Mouse (Mus musculus) neural tube, embryonic 12.5 days (tissue): Measurements from ENCODE around the gene Dhtkd1. TPM values are rescaled to one million over a fixed set of nuclear protein-coding genes. Genes with fewer than 3 reads are reported as not detected.

Source experiments
- ATAC-seq: fragments of 200-750 bp; cut with Nextera tagmentation; 2 replicates; pipeline ENCODE4 v1.8.0; 2017; ENCODE audit warnings: low read depth, mild to moderate bottlenecking, moderate TSS enrichment, moderate library complexity; ENCODE audit not compliant: low FRiP score
- H3K27ac ChIP-seq: fragments of 300-500 bp; sonication (generic); 2 replicates; pipeline ENCODE4 v1.5.1; 2016
- H3K27me3 ChIP-seq: fragments of 300-500 bp; sonication (generic); replicated peaks from 2 replicates; pipeline ENCODE4 v1.6.1; 2016; ENCODE audit warnings: mild to moderate bottlenecking
- H3K36me3 ChIP-seq: fragments of 300-500 bp; sonication (generic); 2 replicates; pipeline ENCODE4 v1.6.1; 2016; ENCODE audit warnings: mild to moderate bottlenecking
- H3K4me1 ChIP-seq: fragments of 300-500 bp; sonication (generic); 2 replicates; pipeline ENCODE4 v1.6.1; 2016
- H3K4me2 ChIP-seq: fragments of 300-500 bp; sonication (generic); replicated peaks from 2 replicates; pipeline ENCODE4 v1.6.1; 2016; ENCODE audit warnings: mild to moderate bottlenecking
- H3K4me3 ChIP-seq: fragments of 300-500 bp; sonication (generic); 2 replicates; pipeline ENCODE4 v1.5.1; 2016
- H3K9ac ChIP-seq: fragments of 300-500 bp; sonication (generic); 2 replicates; pipeline ENCODE4 v1.6.1; 2016; ENCODE audit warnings: mild to moderate bottlenecking
- H3K9me3 ChIP-seq: fragments of 300-500 bp; sonication (generic); 2 replicates; pipeline ENCODE4 v1.6.1; 2016; ENCODE audit warnings: mild to moderate bottlenecking
- WGBS: fragments of 180-500 bp; shearing (Covaris S2); methylation state at CpG from one replicate; pipeline ENCODE4 v1.1.7; 2016; 5-methylcytosine and 5-hydroxymethylcytosine counted together
- polyA plus RNA-seq: library from polyadenylated mRNA; unstranded; fragments of >200 nt; fragmentation: Nextera tagmentation; extraction: Ambion mirVana; gene quantifications from 2 replicates; pipeline ENCODE4 v1.2.1, GENCODE M21; 2016

Gene Dhtkd1
- polyA plus RNA-seq, 1 experiment from 2014 or later, result 5.5 TPM

DNA sequence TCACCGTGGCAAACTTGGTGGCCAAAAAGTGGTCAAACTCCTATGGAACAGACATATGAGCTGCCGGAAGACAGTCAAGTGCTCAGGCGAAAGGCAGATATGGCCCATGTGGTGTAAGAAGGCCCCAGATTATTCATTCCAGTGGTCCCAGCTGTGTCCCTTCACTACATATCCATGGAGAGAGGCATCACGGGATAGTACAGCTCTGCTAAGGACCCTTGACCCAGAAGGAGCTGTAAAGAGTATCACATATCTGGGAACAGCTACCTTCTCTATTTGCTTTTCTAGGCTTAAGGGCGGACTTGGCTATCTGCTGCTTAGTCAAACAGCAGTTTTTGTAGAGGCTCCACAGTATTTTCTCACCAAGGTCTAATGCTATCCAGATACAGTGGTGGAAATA is 12.8 kb downstream of the Dhtkd1 start:
- WGBS, result 87% methylated on average over 5 of the region's 5 CpGs
- peaks cover 17% of the 10 kb centered on the region; the same call in 1 of the 2 replicates for H3K36me3 ChIP-seq
- no peaks in the 10 kb centered on the region for H3K27me3 ChIP-seq
- no peak overlapping the region for H3K4me2 ChIP-seq
- no peak overlapping the region for H3K9ac ChIP-seq
- no peak overlapping the region for H3K4me3 ChIP-seq
- H3K4me1 ChIP-seq, result no peaks in the 10 kb centered on the region
- H3K9me3 ChIP-seq, result no peaks in the 10 kb centered on the region
- ATAC-seq, result no peak
- H3K27ac ChIP-seq, result no peak overlapping the region

DNA sequence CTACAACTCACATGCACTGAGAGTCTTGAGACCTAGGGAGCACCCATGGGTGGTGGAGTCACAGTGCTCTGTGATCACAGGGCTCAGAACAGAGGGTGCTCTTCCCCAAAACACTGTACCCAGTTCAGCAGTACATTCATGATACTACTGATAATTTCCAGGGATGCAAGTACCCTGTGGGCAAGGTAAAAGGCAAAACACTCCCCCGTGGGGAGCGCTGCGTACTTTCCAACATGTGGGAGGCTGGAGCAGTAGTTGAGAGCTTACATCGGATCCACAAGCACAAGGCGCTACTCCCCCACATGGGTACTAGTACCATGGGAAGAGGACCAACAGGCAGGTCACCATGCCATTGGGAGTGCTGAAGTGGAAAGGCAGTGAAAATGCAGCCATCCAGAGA is 15.1 kb downstream of the Dhtkd1 start:
- Histone ChIP-seq H3K4me1 (no peaks in the 10 kb centered on the region), H3K9ac (no peak overlapping the region), H3K27me3 (no peaks in the 10 kb centered on the region), H3K4me3 (no peak overlapping the region), H3K27ac (no peak overlapping the region), H3K9me3 (no peaks in the 10 kb centered on the region), H3K36me3 (peaks cover 17% of the 10 kb centered on the region; the same call in 1 of the 2 replicates), H3K4me2 (no peak overlapping the region)
- ATAC-seq, result no peak
- 94% methylated on average over 5 of the region's 5 CpGs for WGBS

DNA sequence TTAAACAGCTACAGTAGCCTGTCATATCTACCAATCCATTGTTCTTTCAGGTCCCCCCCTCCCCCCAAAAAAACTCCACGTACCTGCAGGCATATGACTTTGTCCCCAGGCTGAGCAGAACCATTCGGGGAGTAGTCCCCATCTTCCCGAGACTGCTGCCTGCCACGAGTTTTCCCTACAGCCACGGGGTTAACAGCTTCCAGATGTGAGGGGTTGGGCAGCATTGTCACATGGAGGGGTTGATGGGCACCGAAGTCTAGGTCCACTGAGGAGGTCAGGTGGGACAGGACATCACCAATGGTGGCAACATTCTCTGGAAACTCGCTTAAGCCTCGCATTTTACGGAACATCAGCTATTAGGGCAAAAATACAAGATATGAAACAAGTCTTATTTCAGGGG is 18.8 kb downstream of the Dhtkd1 start:
- no peak overlapping the region for H3K4me3 ChIP-seq
- 84% methylated on average over 9 of the region's 9 CpGs for WGBS
- ATAC-seq, result no peak

DNA sequence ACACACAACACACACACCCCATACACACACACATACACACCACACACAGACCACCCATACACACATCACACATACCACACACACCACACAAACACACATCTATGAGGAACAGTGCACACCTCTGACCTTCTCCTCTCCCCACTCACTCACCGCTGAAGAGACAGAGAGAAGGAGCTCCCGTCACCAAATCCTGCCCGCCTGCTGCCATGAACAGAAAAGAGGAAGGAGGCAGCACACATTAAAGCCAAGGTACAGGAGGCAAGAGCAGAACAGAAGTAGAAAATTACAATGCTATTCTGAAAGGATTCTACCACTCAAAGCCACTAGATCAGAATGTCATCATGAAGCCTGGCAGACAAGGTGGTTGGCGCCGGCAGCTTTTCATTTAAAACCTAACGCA is 19.8 kb downstream of the Dhtkd1 start:
- 94% methylated on average over 6 of the region's 6 CpGs for WGBS
- H3K4me2 ChIP-seq, result no peak overlapping the region
- no peak overlapping the region for H3K27ac ChIP-seq
- ATAC-seq, result no peak
- H3K36me3 ChIP-seq, result peaks cover 7% of the 10 kb centered on the region
- H3K9ac ChIP-seq, result no peak overlapping the region
- H3K27me3 ChIP-seq, result no peaks in the 10 kb centered on the region
- no peak overlapping the region for H3K4me3 ChIP-seq
- H3K4me1 ChIP-seq, result no peaks in the 10 kb centered on the region
- H3K9me3 ChIP-seq, result no peaks in the 10 kb centered on the region

More for the DNA sequence above, 18.8 kb downstream of the Dhtkd1 start:
- no peaks in the 10 kb centered on the region for H3K4me1 ChIP-seq
- H3K9ac ChIP-seq, result no peak overlapping the region
- no peak overlapping the region for H3K27ac ChIP-seq
- H3K4me2 ChIP-seq, result no peak overlapping the region
- no peaks in the 10 kb centered on the region for H3K9me3 ChIP-seq
- no peaks in the 10 kb centered on the region for H3K27me3 ChIP-seq
- H3K36me3 ChIP-seq, result peaks cover 12% of the 10 kb centered on the region

DNA sequence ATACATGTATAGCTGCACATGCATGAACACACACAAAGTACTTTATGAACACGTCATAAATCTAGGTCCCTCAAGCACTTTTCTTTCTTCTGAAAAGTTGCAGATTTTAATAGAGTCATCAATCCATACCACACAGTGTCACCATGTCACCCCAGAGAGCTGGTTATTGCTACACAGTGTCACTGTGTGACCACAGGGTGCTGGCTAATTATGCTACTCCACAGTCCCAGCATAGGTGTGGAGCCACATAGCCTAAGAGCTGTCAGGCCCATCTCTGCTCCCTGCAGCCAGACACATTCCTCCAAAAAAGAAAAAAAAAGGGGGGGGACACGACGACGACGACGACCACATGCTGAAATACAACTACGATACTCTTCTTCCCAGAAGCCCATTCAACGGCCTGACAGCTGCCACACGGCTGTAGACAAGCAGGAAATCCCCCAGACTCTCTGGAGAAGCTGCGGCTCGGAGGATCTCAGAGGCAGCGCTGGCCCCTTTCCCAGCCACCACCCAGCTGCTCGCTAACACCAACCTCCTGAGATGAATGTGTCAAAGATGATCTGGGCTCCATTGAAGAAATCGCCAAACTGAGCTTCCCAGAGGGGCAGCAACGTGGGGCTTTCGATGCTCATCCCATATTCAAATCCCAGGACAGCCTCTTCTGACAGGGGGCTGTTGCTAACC is 31.2 kb downstream of the Dhtkd1 start:
- Histone ChIP-seq H3K9me3 (no peaks in the 10 kb centered on the region), H3K4me3 (no peak overlapping the region), H3K27ac (no peak overlapping the region), H3K4me1 (0 out of 2 replicates have a peak, but pooled peaks cover 3% of the 10 kb centered on the region), H3K9ac (no peak overlapping the region), H3K36me3 (peaks cover 4% of the 10 kb centered on the region; the same call in 1 of the 2 replicates), H3K27me3 (no peaks in the 10 kb centered on the region), H3K4me2 (no peak overlapping the region)
- WGBS, result 64% methylated on average over 16 of the region's 16 CpGs
- no peak for ATAC-seq

DNA sequence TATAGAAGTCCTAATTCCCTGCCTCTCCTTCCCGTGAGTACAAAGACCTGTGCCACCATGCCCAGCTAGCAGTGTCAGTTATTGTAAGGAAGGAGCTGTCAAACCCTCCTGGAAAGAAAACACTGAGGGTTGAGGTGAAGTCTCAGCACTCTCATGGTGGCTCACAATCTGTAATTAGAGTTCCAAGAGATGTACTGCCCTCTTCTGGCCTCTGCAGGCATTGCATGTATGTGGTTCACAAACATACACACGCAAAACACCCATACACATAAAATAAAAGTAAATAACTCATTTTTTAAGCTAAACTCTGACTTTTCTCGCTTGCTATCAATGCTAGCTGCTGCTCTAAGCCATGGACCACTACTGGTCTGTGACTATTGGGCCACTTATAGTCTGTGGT is 36.0 kb downstream of the Dhtkd1 start:
- Histone ChIP-seq H3K9me3 (no peaks in the 10 kb centered on the region), H3K27me3 (no peaks in the 10 kb centered on the region), H3K4me1 (0 out of 2 replicates have a peak, but pooled peaks cover under 1% of the 10 kb centered on the region), H3K27ac (no peak overlapping the region), H3K4me3 (no peak overlapping the region), H3K4me2 (no peak overlapping the region), H3K36me3 (peaks cover 8% of the 10 kb centered on the region; the same call in 1 of the 2 replicates), H3K9ac (no peak overlapping the region)
- WGBS, result 51% methylated on average over 3 of the region's 3 CpGs
- no peak for ATAC-seq

DNA sequence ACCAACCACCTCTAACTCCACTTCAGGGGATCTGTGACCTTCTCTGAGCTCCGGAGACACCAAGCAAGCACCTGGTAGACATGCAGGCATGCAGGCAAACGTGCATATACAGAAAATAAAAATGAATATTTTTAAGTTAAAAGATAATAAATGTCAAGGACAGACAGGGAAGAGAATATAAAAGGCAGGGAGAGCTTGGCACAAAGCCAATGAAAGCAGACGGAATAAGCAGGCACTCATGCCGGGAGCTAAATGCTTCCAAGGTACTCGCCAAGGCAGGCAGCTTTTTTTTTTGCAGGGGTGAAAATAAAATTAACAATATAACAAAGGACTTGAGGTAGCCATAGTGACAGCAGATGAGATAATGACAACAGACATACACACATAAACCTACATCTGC is 36.5 kb downstream of the Dhtkd1 start:
- no peak for ATAC-seq
- H3K4me3 ChIP-seq, result no peak overlapping the region
- H3K36me3 ChIP-seq, result peaks cover 9% of the 10 kb centered on the region; the same call in 1 of the 2 replicates
- H3K9me3 ChIP-seq, result no peaks in the 10 kb centered on the region
- H3K27ac ChIP-seq, result no peak overlapping the region
- H3K27me3 ChIP-seq, result no peaks in the 10 kb centered on the region
- H3K4me1 ChIP-seq, result no peaks in the 10 kb centered on the region
- H3K9ac ChIP-seq, result no peak overlapping the region
- WGBS, result 58% methylated on average over 5 of the region's 5 CpGs
- H3K4me2 ChIP-seq, result no peak overlapping the region

DNA sequence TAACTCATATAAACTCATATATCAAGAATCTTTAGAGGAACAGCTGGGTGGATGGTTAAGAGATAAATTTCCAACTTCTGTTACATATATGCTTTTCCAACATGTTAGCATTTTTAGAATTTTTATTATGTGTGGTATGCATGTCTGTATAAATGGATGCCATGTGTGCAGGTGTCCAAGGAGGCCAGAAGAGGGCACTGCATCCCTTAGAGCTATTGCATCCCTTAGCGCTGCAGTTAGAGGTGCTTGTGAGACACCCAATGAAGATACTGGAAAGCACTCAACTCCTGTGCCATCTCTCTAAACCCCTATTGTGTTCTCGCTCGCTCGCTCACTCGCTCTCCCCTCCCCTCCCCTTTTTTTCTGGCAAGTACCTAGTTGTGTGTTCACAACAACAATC is 42.4 kb downstream of the Dhtkd1 start:
- peaks cover 14% of the 10 kb centered on the region; the same call in 1 of the 2 replicates for H3K36me3 ChIP-seq
- no peak overlapping the region for H3K9ac ChIP-seq
- WGBS, result 58% methylated on average over 5 of the region's 5 CpGs
- H3K4me1 ChIP-seq, result no peaks in the 10 kb centered on the region
- H3K4me2 ChIP-seq, result no peak overlapping the region
- H3K9me3 ChIP-seq, result no peaks in the 10 kb centered on the region
- no peaks in the 10 kb centered on the region for H3K27me3 ChIP-seq
- H3K4me3 ChIP-seq, result no peak overlapping the region
- H3K27ac ChIP-seq, result no peak overlapping the region
- ATAC-seq, result no peak

DNA sequence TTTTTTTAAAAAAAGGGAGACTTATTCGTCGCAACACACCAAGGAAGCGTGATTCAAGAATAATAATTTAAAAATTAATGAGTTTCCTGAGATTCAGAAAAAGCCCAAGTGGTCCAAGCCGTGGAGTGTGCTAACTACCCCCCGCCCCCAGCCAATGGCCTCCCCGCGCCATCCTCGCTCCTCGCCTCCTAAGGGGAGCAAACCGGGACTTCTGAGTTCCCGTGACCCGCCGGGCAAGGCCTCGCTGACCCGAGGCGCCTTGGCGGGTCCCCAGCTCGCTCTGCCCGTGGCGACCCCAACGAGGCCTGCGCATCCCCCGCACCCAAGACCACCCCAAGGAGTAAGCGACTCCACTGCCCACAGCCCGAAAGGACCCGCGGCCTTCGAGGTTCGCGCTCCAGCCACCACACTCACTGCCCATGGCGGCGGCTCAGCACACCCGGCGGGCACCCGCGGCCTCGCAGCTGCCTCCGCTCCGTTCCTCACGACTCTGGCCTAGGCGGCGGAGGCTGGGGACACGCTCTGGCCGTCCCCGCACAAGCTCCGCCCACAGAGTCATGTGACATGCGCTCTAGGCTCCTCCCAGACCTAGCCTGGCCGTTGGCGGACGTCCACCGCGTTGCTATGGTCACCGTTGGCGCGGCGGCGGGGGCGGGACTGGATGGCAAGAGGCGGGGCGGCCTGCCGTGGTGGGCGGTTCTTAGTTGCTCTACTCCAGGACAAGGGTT is 47.6 kb downstream of the Dhtkd1 start, which contains the start of gene Sec61a2:
Sec61a2 (minus strand) TSS at position 590 of the 728 bp plus-strand sequence.
- H3K4me2 ChIP-seq, result peak within 1 kb of the TSS; percentile 68
- ATAC-seq, result peak; percentile 100

DNA sequence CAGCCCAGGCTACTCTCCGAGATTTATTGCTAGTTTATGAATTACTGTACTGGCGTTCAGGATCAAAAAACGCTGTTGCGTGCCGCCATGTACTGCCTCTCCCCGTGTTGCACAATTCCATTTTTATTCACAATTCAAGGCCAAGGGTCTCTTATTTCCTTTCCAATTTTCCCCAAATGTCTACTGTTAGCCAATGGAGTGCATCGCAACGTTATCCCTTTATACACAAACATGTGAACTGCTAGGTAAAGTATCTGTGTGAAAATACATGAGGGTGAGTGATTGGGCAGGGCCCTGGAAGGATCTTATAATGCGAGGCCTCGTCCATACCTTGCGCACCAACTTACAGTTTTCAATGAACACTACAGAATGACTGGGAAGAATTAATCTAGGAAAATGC is 48.3 kb downstream of the Dhtkd1 start:
- Histone ChIP-seq H3K4me1 (no peaks in the 10 kb centered on the region), H3K27me3 (no peaks in the 10 kb centered on the region), H3K9ac (peak overlapping the region; percentile 86; the same call in 1 of the 2 replicates), H3K36me3 (peaks cover 8% of the 10 kb centered on the region; the same call in 1 of the 2 replicates), H3K4me3 (peak overlapping the region; percentile 80), H3K9me3 (no peaks in the 10 kb centered on the region), H3K27ac (no peak overlapping the region), H3K4me2 (peak overlapping the region; percentile 68)
- ATAC-seq, result no peak
- 35% methylated on average over 11 of the region's 11 CpGs for WGBS

More for the DNA sequence above, 47.6 kb downstream of the Dhtkd1 start, which contains the start of gene Sec61a2:
- peaks cover 8% of the 10 kb centered on the region; the same call in 1 of the 2 replicates for H3K36me3 ChIP-seq
- peak within 1 kb of the TSS; percentile 62; the same call in 1 of the 2 replicates for H3K27ac ChIP-seq
- WGBS, result under 1% methylated on average over 62 of the region's 62 CpGs
- no peaks in the 10 kb centered on the region for H3K4me1 ChIP-seq
- peak within 1 kb of the TSS; percentile 80 for H3K4me3 ChIP-seq
- H3K27me3 ChIP-seq, result no peaks in the 10 kb centered on the region
- no peaks in the 10 kb centered on the region for H3K9me3 ChIP-seq
- H3K9ac ChIP-seq, result peak within 1 kb of the TSS; percentile 86

DNA sequence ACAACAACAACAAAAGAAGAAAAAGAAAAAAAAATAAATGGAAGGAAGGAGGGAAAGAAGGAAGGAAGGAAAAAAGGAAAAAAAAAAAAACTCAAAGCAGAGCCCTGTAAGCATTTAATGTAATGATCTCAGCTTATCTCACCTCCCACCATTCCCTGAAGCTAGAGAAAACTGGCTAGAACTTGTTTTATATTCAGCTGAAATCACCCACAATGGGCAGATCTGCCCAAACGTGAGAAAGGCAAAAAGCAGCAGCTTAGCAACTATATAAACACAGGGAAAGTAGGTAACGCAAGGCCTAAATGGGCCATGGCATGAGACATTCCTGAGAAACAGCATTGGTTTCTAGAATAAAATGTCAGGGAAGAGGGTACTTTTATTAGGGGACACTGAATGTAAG is 53.2 kb downstream of the Dhtkd1 start:
- H3K4me1 ChIP-seq, result no peaks in the 10 kb centered on the region
- H3K27me3 ChIP-seq, result no peaks in the 10 kb centered on the region
- H3K4me2 ChIP-seq, result no peak overlapping the region
- no peak overlapping the region for H3K27ac ChIP-seq
- no peak overlapping the region for H3K9ac ChIP-seq
- H3K36me3 ChIP-seq, result peaks cover 38% of the 10 kb centered on the region
- ATAC-seq, result no peak
- no peaks in the 10 kb centered on the region for H3K9me3 ChIP-seq
- no peak overlapping the region for H3K4me3 ChIP-seq
- 81% methylated on average over 2 of the region's 2 CpGs for WGBS

DNA sequence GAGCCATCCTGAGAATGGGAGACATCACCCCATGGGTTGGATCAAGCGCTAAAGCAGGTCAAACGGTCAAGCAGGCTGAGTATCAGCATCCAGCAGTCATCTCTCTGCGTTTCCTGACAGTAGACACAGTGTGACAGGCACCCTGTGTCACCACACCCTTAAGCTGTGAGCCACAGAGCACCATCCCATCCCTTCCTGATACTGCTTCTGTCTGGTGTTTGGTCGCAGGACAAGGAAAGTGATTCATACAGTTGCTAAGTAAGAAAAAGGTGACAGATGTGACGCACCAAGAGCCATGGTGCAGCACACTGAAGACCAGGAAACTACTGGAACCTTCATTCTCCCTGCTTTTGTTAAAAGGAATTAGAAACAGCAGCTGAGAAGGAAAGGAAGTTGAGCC is 53.7 kb downstream of the Dhtkd1 start:
- no peak overlapping the region for H3K4me2 ChIP-seq
- WGBS, result 86% methylated on average over 5 of the region's 5 CpGs
- no peaks in the 10 kb centered on the region for H3K4me1 ChIP-seq
- peaks cover 41% of the 10 kb centered on the region for H3K36me3 ChIP-seq
- H3K9me3 ChIP-seq, result no peaks in the 10 kb centered on the region
- ATAC-seq, result no peak
- H3K27me3 ChIP-seq, result no peaks in the 10 kb centered on the region
- no peak overlapping the region for H3K9ac ChIP-seq
- H3K27ac ChIP-seq, result no peak overlapping the region
- no peak overlapping the region for H3K4me3 ChIP-seq
